Mouse (Mus musculus): ENCODE measurements around the gene Bod1l. TPM values are rescaled to one million over a fixed set of nuclear protein-coding genes. Genes with fewer than 3 reads are reported as not detected.
A peak's percentile ranks its signal among the peaks of the same experiment; 100 is the strongest.

The Bod1l gene
- polyA plus RNA-seq, 1 experiment, result 3.4 TPM

DNA sequence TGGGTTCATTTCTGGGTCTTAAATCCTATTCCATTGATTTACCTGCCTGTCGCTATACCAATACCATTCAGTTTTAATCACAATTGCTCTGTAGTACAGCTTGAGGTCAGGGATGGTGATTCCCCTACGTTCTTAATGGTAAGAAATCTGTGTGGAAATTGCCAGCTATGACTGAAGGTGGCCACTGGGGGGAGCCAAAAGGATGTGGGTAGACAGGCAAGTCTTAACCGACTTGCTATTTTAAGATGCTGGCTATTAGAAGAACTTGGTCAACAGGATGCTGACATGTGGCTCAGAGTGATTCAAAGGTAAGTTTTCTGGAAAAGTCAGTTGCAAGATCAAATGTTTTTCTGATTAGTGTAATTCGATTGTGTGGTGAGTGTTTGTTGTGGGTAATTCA, 43.6 kb upstream of the Bod1l start:
- no peak overlapping the region for H3K4me3 ChIP-seq
- no peaks in the 10 kb centered on the region for H3K79me2 ChIP-seq (ENCODE audit: control insufficient read depth, insufficient read depth)
- H3K4me2 ChIP-seq (ENCODE audit: low read depth), result no peak overlapping the region
- H3K27me3 ChIP-seq (ENCODE audit: control insufficient read depth, insufficient read depth, insufficient read length), result no peaks in the 10 kb centered on the region
- TF ChIP-seq TCF12 (IDR thresholded peaks at IDR 0.05; ENCODE audit: insufficient read depth, poor library complexity, severe bottlenecking) (no peak), POLR2AphosphoS2 (IDR thresholded peaks at IDR 0.05; ENCODE audit: insufficient read length, low read depth) (no peak), MYOD1 (IDR thresholded peaks at IDR 0.05; ENCODE audit: control insufficient read depth in 1 of 3, insufficient read length in 2 of 3, low read depth in 2 of 3) (no peak), E2F4 (IDR thresholded peaks at IDR 0.05; ENCODE audit: insufficient read depth) (no peak), REST (IDR thresholded peaks at IDR 0.05; ENCODE audit: insufficient read depth, insufficient read length) (no peak), CEBPB (IDR thresholded peaks at IDR 0.05; ENCODE audit: insufficient read depth, poor library complexity, severe bottlenecking) (no peak), TCF3 (IDR thresholded peaks at IDR 0.05; ENCODE audit: insufficient read length, low read depth) (no peak), SRF (IDR thresholded peaks at IDR 0.05; ENCODE audit: control insufficient read depth, insufficient read length, low read depth) (no peak), POLR2A (IDR thresholded peaks at IDR 0.05; ENCODE audit: insufficient read length, low read depth) (no peak), USF1 (IDR thresholded peaks at IDR 0.05; ENCODE audit: low read depth) (no peak), MAX (IDR thresholded peaks at IDR 0.05; ENCODE audit: low read depth) (no peak), MYOG (IDR thresholded peaks at IDR 0.05; ENCODE audit: control insufficient read depth in 1 of 3, insufficient read depth in 1 of 3, insufficient read length in 2 of 3, low read depth in 2 of 3) (no peak)
- no peak overlapping the region for H3ac ChIP-seq (ENCODE audit: control insufficient read depth, insufficient read length)
- no peaks in the 10 kb centered on the region for H3K36me3 ChIP-seq (ENCODE audit: control insufficient read depth, insufficient read depth)

DNA sequence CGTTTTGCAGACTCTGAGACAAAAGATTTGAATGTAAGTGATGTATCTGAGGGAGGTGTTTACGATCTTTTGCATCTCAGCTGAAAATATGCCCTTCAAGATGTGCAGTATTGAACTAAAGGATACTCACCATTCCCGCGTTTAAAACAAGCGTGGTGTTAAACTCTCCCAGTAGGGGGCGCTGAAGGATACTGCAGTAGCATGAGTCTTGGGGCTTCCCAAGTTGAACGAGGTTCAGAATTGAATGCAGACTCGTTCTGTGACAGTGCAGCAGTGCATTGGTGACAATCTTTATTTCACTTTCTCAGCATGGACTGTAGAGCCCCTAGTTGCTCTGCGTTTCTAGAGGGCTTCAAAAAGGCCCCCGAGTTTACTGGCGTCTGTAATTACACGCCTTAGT, 40.4 kb upstream of the Bod1l start:
- Histone ChIP-seq H3K36me3 (ENCODE audit: control insufficient read depth, insufficient read depth) (no peaks in the 10 kb centered on the region), H3K4me3 (no peak overlapping the region), H3K27me3 (ENCODE audit: control insufficient read depth, insufficient read depth, insufficient read length) (no peaks in the 10 kb centered on the region), H3K4me2 (ENCODE audit: low read depth) (no peak overlapping the region), H3K79me2 (ENCODE audit: control insufficient read depth, insufficient read depth) (no peaks in the 10 kb centered on the region), H3ac (ENCODE audit: control insufficient read depth, insufficient read length) (no peak overlapping the region)
- TF ChIP-seq MYOG (IDR thresholded peaks at IDR 0.05; ENCODE audit: control insufficient read depth in 1 of 3, insufficient read depth in 1 of 3, insufficient read length in 2 of 3, low read depth in 2 of 3), result no peak
- TF ChIP-seq POLR2A (IDR thresholded peaks at IDR 0.05; ENCODE audit: insufficient read length, low read depth), result no peak
- no peak for TF ChIP-seq SRF (IDR thresholded peaks at IDR 0.05; ENCODE audit: control insufficient read depth, insufficient read length, low read depth)
- TF ChIP-seq MAX (IDR thresholded peaks at IDR 0.05; ENCODE audit: low read depth), result no peak
- TF ChIP-seq E2F4 (IDR thresholded peaks at IDR 0.05; ENCODE audit: insufficient read depth), result no peak
- TF ChIP-seq MYOD1 (IDR thresholded peaks at IDR 0.05; ENCODE audit: control insufficient read depth in 1 of 3, insufficient read length in 2 of 3, low read depth in 2 of 3), result no peak
- TF ChIP-seq POLR2AphosphoS2 (IDR thresholded peaks at IDR 0.05; ENCODE audit: insufficient read length, low read depth), result no peak
- no peak for TF ChIP-seq TCF12 (IDR thresholded peaks at IDR 0.05; ENCODE audit: insufficient read depth, poor library complexity, severe bottlenecking)
- no peak for TF ChIP-seq CEBPB (IDR thresholded peaks at IDR 0.05; ENCODE audit: insufficient read depth, poor library complexity, severe bottlenecking)
- TF ChIP-seq REST (IDR thresholded peaks at IDR 0.05; ENCODE audit: insufficient read depth, insufficient read length), result no peak
- TF ChIP-seq USF1 (IDR thresholded peaks at IDR 0.05; ENCODE audit: low read depth), result no peak

DNA sequence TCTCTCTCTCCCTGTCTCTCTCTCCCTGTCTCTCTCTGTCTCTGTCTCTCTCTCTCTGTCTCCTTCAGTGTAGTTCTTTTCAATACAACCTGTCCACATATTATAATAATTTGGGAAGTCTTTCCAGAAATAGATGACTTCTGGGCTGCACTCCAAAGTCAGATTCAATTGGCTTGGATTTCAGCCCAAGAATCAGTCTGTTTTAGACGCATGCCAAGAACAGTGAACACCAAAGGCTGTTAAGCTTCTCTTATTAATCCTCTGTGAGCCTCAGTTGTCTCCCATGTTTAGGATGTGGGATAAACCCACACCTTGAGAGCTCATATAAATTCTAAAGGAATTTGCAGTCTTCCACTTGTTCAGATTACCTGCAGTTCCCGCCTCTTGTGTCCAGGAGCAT, 27.0 kb upstream of the Bod1l start:
- TF ChIP-seq USF1 (IDR thresholded peaks at IDR 0.05; ENCODE audit: low read depth) (no peak), MAX (IDR thresholded peaks at IDR 0.05; ENCODE audit: low read depth) (no peak), REST (IDR thresholded peaks at IDR 0.05; ENCODE audit: insufficient read depth, insufficient read length) (no peak), E2F4 (IDR thresholded peaks at IDR 0.05; ENCODE audit: insufficient read depth) (no peak)
- H3K4me3 ChIP-seq, result no peak overlapping the region
- H3K36me3 ChIP-seq (ENCODE audit: control insufficient read depth, insufficient read depth), result no peaks in the 10 kb centered on the region
- H3K4me2 ChIP-seq (ENCODE audit: low read depth), result no peak overlapping the region
- H3ac ChIP-seq (ENCODE audit: control insufficient read depth, insufficient read length), result no peak overlapping the region
- no peaks in the 10 kb centered on the region for H3K79me2 ChIP-seq (ENCODE audit: control insufficient read depth, insufficient read depth)
- no peaks in the 10 kb centered on the region for H3K27me3 ChIP-seq (ENCODE audit: control insufficient read depth, insufficient read depth, insufficient read length)

DNA sequence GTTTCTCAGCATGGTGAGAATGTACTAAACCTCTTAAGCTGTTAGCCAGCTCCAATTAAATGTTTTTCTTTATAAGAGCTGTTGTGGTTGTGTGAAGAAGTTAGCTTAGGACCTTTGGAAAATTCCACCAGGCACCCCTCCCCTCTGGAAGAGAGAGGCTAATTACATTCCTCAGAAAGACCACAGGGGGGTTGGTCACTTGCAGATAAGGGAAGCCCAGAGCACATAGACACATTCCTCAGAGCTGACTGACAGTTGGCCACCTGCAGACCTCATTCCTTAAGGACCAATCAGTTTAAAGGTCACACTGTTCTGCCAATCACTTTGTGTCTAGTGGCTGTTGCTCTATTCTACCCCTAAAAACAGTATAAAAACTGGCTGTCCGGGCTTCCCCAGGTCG, 11.7 kb upstream of the Bod1l start:
- H3K27me3 ChIP-seq (ENCODE audit: control insufficient read depth, insufficient read depth, insufficient read length), result no peaks in the 10 kb centered on the region
- no peak overlapping the region for H3ac ChIP-seq (ENCODE audit: control insufficient read depth, insufficient read length)
- no peaks in the 10 kb centered on the region for H3K36me3 ChIP-seq (ENCODE audit: control insufficient read depth, insufficient read depth)
- H3K4me3 ChIP-seq, result no peak overlapping the region
- H3K79me2 ChIP-seq (ENCODE audit: control insufficient read depth, insufficient read depth), result no peaks in the 10 kb centered on the region
- no peak for TF ChIP-seq POLR2AphosphoS2 (IDR thresholded peaks at IDR 0.05; ENCODE audit: insufficient read length, low read depth)
- no peak for TF ChIP-seq REST (IDR thresholded peaks at IDR 0.05; ENCODE audit: insufficient read depth, insufficient read length)
- TF ChIP-seq CEBPB (IDR thresholded peaks at IDR 0.05; ENCODE audit: insufficient read depth, poor library complexity, severe bottlenecking), result no peak
- no peak for TF ChIP-seq TCF12 (IDR thresholded peaks at IDR 0.05; ENCODE audit: insufficient read depth, poor library complexity, severe bottlenecking)
- TF ChIP-seq SRF (IDR thresholded peaks at IDR 0.05; ENCODE audit: control insufficient read depth, insufficient read length, low read depth), result no peak
- no peak overlapping the region for H3K4me2 ChIP-seq (ENCODE audit: low read depth)

DNA sequence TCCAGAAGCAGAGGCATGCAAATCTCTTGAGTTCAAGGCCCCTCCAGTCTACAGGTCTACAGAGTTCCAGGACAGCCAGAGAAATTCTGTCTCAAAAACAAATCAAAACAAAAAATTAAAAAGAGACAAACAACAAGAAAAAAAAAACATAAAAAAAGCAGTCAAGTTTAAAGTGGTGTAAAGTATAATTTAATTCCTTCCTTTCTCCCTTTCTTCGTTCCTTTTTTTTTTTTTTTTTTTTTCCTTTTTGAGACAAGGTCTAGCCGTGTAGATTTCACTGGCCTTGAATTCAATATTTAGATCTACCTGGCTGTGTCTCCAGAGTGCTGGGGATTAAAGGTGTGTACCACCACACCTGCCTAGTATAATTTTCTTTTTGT, 1.4 kb upstream of the Bod1l start:
- peaks cover 33% of the 10 kb centered on the region for H3K79me2 ChIP-seq (ENCODE audit: control insufficient read depth, insufficient read depth)
- peak overlapping the region; percentile 66 for H3K4me3 ChIP-seq
- no peaks in the 10 kb centered on the region for H3K36me3 ChIP-seq (ENCODE audit: control insufficient read depth, insufficient read depth)
- peak overlapping the region; percentile 71 for H3K4me2 ChIP-seq (ENCODE audit: low read depth)
- H3K27me3 ChIP-seq (ENCODE audit: control insufficient read depth, insufficient read depth, insufficient read length), result no peaks in the 10 kb centered on the region
- H3ac ChIP-seq (ENCODE audit: control insufficient read depth, insufficient read length), result no peak overlapping the region
- TF ChIP-seq TCF3 (IDR thresholded peaks at IDR 0.05; ENCODE audit: insufficient read length, low read depth), result no peak
- TF ChIP-seq USF1 (IDR thresholded peaks at IDR 0.05; ENCODE audit: low read depth), result no peak
- no peak for TF ChIP-seq MAX (IDR thresholded peaks at IDR 0.05; ENCODE audit: low read depth)
- TF ChIP-seq SRF (IDR thresholded peaks at IDR 0.05; ENCODE audit: control insufficient read depth, insufficient read length, low read depth), result no peak
- TF ChIP-seq REST (IDR thresholded peaks at IDR 0.05; ENCODE audit: insufficient read depth, insufficient read length), result no peak
- TF ChIP-seq MYOG (IDR thresholded peaks at IDR 0.05; ENCODE audit: control insufficient read depth in 1 of 3, insufficient read depth in 1 of 3, insufficient read length in 2 of 3, low read depth in 2 of 3), result no peak
- no peak for TF ChIP-seq POLR2A (IDR thresholded peaks at IDR 0.05; ENCODE audit: insufficient read length, low read depth)
